Mouse (Mus musculus) erythroblast, embryonic 14.5 days (primary cell): ENCODE data around the gene Olfr1360.

Source experiments
- GATA1 ChIP-seq: IDR thresholded peaks from 2 replicates; pipeline ENCODE4 v1.6.1; 2012; ENCODE audit warnings: low read length, inconsistent platforms, mixed read lengths
- TAL1 ChIP-seq: IDR thresholded peaks from 3 replicates; pipeline ENCODE4 v1.6.1; 2012; ENCODE audit warnings: low read length, inconsistent platforms, mixed read lengths

GRCm38 (mm10) chr13:21697811-21698210, 20.6 kb upstream of the Olfr1360 start, which contains the start of gene Olfr1359:
- TF ChIP-seq TAL1 (no peak), GATA1 (no peak)
